Mouse (Mus musculus) embryonic fibroblast, embryonic 13.5 days (primary cell): ENCODE data around the gene Tspan12. TPM values are rescaled to one million over a fixed set of nuclear protein-coding genes. Genes with fewer than 3 reads are reported as not detected.
"Not testable (repeated sequence)": the region's sequence is repeated elsewhere in the genome, so short reads cannot be mapped to it uniquely, and the experiment has no call there.

Source experiments
- H3K27ac ChIP-seq: 2 replicates; pipeline ENCODE4 v1.5.1; 2012; ENCODE audit warnings: low read length, control low read depth, inconsistent platforms; ENCODE audit not compliant: insufficient read depth
- H3K4me1 ChIP-seq: 2 replicates; pipeline ENCODE4 v1.6.1; 2011; ENCODE audit warnings: low read length; ENCODE audit not compliant: control insufficient read depth, insufficient read depth
- H3K4me3 ChIP-seq: 2 replicates; pipeline ENCODE4 v1.5.1; 2011; ENCODE audit warnings: mild to moderate bottlenecking, control low read depth, low read length; ENCODE audit not compliant: insufficient read depth
- CTCF ChIP-seq: IDR thresholded peaks from 2 replicates; pipeline ENCODE4 v1.5.1; 2011; ENCODE audit warnings: mild to moderate bottlenecking, control low read depth, low read length, moderate library complexity, borderline replicate concordance; ENCODE audit not compliant: insufficient read depth
- POLR2A ChIP-seq: IDR thresholded peaks from 2 replicates; pipeline ENCODE4 v1.6.1; 2011; ENCODE audit warnings: low read depth, mild to moderate bottlenecking, control low read depth, low read length, moderate library complexity
- polyA plus RNA-seq: library from polyadenylated mRNA; stranded (reverse); fragments of >200 nt; gene quantifications from 2 replicates; pipeline ENCODE4 v1.2.4, GENCODE M21; 2011; ENCODE audit warnings: low read depth; ENCODE audit not compliant: missing spikeins, insufficient read length

The Tspan12 gene
- polyA plus RNA-seq, 1 experiment, result 5.2 TPM

DNA sequence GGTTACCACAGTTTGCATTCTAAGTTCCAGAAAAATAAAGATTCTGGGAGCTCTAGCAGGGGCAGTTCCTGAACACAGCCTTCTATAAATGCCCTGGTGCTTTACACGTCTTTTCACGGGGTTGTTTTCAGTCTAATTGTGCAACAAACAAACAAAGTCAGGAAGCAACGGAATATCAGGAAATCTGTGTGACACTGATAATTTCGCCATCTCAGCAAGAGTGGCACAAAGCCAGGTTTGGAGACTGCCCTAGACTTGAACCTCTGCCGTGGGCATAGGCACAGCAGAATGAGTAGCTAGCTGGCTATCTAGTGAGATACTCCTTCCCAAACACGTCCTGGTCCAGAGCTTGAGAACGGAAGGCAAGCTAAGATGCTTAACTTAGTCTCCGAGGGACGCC, 53.7 kb downstream of the Tspan12 start:
- H3K4me1 ChIP-seq, result no peaks in the 10 kb centered on the region
- no peak overlapping the region for H3K27ac ChIP-seq
- no peak for TF ChIP-seq POLR2A
- TF ChIP-seq CTCF, result no peak

DNA sequence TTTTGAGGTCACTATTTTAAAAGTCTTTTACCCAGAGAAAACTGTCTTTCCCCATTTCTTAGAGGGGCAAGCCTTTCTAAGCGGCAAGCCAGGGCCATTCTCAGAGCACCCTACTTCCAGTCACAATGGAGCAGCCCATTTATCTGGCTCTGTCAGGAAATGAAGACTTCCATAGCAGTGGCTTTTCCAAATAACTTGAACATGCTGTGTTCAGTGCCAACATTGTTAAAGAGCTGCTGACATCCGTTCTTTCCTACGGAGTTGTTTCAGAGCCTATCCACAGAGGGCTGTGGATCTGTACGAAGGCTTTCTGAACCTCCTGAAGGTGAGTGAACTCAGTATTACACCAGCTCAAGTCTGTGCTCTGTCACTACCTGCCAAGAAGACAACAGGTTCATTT, 55.2 kb downstream of the Tspan12 start:
- no peak overlapping the region for H3K4me3 ChIP-seq
- no peak for TF ChIP-seq POLR2A
- no peak for TF ChIP-seq CTCF
- no peaks in the 10 kb centered on the region for H3K4me1 ChIP-seq
- no peak overlapping the region for H3K27ac ChIP-seq

More for the DNA sequence above, 53.7 kb downstream of the Tspan12 start:
- no peak overlapping the region for H3K4me3 ChIP-seq

DNA sequence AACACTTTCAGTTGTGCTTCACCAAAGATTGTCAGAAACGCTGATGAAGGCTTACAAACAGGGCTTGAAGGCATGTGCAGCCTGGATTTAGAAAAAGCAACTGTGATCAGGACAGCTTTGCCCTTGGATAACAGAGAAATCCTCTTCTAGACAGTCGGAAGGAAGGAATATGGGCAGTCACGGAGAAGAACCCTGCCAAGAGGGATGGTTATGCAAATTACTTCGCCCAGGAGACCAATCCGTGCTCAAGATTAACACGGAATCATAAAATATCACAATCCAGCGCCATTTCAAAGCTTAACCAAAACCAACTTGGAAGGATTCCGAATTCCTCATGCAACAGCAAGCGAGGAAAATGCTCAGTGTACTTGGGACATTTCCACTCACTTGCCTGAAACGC, 55.9 kb downstream of the Tspan12 start:
- Histone ChIP-seq H3K4me1 (no peaks in the 10 kb centered on the region), H3K27ac (no peak overlapping the region), H3K4me3 (no peak overlapping the region)
- TF ChIP-seq CTCF, result no peak
- no peak for TF ChIP-seq POLR2A

DNA sequence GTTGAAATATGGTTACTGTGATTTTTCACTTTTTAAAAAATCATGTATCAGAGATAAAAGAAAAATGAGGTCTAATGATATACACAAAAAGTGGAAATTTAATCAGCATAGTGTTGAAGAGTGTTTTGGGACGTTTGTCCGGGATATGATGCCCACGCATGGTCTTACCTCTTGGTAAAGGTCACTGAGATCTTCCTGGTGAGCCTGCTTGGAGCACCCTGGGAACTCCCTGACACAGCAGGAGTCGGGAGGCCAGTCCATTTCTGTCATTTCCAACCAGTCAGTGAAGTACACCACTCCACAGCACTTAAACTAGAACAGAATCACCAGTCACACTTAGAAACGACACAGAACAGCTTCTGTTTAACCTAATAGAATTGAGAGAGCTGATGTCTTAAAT, 56.9 kb downstream of the Tspan12 start:
- no peak overlapping the region for H3K4me3 ChIP-seq
- no peak overlapping the region for H3K27ac ChIP-seq
- TF ChIP-seq POLR2A, result no peak
- no peak for TF ChIP-seq CTCF
- H3K4me1 ChIP-seq, result no peaks in the 10 kb centered on the region

DNA sequence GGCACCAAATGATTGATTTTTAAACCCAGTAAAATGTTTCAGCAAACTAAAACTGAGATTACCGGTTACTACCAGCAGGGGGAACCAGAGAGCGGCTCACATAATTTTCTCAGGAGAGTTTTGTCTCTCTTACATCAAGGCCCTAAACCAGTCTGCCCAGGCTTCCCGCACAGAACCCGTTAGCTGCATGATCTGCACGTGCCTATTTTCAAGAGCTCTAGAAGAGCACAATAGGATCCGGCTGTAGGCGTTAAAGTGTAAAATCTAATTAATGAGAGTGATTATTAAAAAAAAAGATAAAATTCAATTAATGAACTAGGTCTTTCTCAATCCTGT, 57.3 kb downstream of the Tspan12 start:
- no peak for TF ChIP-seq CTCF
- no peak for TF ChIP-seq POLR2A
- no peaks in the 10 kb centered on the region for H3K4me1 ChIP-seq
- no peak overlapping the region for H3K4me3 ChIP-seq
- H3K27ac ChIP-seq, result no peak overlapping the region

DNA sequence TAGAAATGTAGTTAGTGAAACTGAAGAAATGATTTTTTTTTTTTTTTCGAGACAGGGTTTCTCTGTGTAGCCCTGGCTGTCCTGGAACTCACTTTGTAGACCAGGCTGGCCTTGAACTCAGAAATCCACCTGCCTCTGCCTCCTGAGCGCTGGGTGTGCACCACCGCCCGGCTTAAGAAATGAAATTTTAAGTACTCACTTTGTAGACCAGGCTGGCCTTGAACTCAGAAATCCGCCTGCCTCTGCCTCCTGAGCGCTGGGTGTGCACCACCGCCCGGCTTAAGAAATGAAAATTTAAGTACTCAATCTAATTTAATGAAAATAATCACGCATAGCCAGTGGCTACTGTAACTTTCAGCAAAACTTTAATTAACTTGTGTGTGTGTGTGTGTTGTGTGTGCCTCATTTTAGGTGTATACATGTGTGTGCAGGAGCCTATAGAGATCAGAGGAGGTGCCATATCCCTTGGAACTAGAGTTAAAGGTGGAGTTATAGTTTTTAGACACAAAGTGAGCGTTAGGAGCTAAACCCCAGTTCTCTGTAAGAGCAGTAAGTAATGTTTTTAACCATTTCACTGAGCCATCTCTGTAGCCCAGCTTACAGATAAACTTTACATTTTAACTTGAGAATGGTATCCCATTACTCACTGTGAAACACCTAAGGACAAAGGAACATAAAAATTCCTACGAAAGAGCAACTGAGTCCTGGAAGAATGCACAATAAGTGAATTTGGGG, 57.8 kb downstream of the Tspan12 start:
- Histone ChIP-seq H3K27ac (no peak overlapping the region), H3K4me1 (no peaks in the 10 kb centered on the region), H3K4me3 (no peak overlapping the region)
- TF ChIP-seq CTCF (no peak), POLR2A (no peak)

DNA sequence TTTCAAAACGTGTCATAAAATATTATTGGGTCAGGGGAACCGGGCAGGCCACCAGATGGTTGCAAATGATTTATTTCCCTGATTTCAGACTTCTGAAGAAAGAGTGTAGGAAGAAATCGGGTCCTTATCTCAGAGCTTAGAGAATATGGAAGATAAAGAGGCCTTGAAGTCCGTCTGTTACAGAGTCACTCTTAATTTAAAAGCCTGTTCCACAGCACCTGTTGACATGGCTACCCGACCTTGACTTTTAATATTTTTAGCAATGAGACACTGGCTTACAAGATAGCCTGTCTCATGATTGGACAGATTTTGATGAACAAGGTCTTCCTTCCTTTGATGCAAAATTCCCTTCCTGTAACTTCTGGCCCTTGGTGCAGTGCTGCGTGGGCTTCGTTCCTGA, 61.0 kb downstream of the Tspan12 start:
- Histone ChIP-seq H3K4me3 (no peak overlapping the region), H3K4me1 (no peaks in the 10 kb centered on the region), H3K27ac (no peak overlapping the region)
- TF ChIP-seq CTCF (no peak), POLR2A (no peak)

DNA sequence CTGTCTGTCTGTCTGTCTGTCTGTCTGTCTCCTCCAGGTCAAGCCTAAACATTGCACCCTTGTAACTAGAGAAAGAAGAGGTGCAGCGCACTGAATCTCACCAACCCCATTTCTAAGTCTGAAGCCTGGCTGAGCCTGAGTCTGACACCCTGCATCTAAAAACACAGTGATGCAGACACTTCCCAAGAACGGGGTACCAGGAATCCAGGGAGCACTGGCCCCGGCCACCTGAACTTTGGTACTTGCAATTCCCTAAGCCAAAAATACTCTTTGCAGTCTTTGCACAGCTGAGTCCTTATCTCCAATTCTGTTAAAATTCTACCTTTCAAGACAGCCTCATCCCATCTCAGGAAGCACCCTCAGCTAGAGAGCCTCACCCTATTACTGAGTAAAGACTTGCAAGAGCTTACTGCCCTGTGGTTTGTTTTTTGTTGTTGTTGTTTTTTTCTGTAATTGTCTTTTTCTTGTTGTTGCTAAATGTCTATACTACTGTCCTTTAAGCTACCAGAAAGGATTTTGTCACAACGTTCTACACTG, 61.7 kb downstream of the Tspan12 start:
- H3K4me3 ChIP-seq, result no peak overlapping the region
- H3K27ac ChIP-seq, result no peak overlapping the region
- TF ChIP-seq CTCF, result no peak
- TF ChIP-seq POLR2A, result no peak

DNA sequence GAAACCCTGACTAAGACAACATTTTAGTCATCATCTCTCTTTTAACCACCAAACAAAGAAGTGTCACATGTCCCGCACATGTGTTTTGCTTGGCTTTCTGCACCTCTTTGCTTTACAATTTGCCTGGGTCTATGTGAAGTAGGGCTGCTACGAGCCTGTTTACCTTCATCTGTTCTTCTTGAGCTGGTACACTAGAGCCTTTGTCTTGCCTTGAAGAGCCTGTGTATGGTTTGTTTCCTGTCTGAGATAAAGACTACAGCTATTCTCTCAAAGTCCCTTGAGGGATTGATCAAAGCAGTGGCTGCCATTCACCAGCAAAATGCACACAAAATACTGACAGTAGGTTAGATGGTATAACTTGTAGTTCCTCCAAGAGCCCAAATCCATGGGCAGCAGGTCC, 62.3 kb downstream of the Tspan12 start:
- TF ChIP-seq POLR2A (no peak), CTCF (no peak)
- Histone ChIP-seq H3K4me1 (no peaks in the 10 kb centered on the region), H3K4me3 (no peak overlapping the region), H3K27ac (no peak overlapping the region)

More for the DNA sequence above, 61.7 kb downstream of the Tspan12 start:
- H3K4me1 ChIP-seq, result no peaks in the 10 kb centered on the region

DNA sequence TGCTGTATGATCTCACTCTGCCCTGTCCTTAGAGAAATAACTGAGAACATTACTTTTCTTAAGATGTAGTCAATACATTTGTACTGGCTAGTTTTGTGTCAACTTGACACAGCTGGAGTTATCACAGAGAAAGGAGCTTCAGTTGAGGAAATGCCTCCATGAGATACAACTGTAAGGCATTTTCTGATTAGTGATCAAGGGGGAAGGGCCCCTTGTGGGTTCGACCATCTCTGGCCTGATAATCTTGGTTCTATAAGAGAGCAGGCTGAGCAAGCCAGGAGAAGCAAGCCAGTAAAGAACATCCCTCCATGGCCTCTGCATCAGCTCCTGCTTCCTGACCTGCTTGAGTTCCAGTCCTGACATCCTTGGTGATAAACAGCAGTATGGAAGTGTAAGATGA, 62.7 kb downstream of the Tspan12 start:
- not testable (repeated sequence) for H3K27ac ChIP-seq, H3K4me3 ChIP-seq, H3K4me1 ChIP-seq
